Mouse (Mus musculus) yolk sac, embryonic 10.5 days (tissue): ENCODE data around the gene Pdlim1.

Source experiments
- DNase-seq: peaks from one replicate; pipeline ENCODE4 v3.0.0-alpha.2; 2017; ENCODE audit warnings: low spot score

The Pdlim1 gene

GRCm38 (mm10) chr19:40284704-40285103 lies 13.1 kb upstream of the Pdlim1 start:
- DNase-seq = no peak

- DNase-seq = no peak
Measured at GRCm38 (mm10) chr19:40283415-40283814, 11.8 kb upstream of the Pdlim1 start.

- no peak for DNase-seq
Measured at GRCm38 (mm10) chr19:40278372-40279023, 6.9 kb upstream of the Pdlim1 start.

GRCm38 (mm10) chr19:40277494-40277893 lies 5.9 kb upstream of the Pdlim1 start:
- no peak for DNase-seq

DNA sequence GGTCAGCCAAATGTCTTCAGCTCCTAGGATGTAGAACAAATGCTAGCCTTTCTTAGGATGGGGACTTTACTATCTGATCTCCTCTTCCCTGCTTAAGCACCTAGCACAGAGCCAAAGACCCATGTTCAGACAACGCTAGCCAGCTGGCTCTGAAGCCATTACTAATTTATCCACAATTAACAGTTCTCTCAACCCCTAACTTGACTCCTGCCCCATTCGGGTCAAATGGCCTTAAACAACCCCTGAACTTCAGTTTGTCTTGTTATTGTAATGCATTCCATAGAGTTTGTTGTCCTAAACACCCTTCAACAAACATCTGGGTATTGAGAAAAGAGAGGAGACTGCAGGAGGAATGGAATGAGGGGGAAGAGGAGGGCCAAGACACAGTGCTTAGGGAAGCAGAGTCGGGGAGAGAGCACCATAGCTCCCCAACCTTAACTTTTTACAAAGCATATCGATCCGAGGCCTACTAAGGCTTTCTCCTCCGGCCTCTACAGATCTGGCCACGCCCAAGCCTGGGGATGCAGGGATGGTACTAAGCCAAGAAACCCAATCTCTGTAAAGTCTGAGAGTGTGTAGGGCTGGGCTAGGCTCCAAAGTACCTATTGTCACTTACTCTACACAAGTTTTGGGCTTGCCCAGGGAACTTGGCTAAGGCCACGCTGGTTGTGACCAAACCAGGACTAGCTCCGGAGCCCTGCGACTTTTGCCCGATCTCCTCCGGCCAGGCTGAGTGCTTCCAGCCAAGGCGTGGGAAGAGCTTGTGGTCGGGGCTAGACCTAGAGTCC lies 4.0 kb upstream of the Pdlim1 start:
- no peak for DNase-seq

DNA sequence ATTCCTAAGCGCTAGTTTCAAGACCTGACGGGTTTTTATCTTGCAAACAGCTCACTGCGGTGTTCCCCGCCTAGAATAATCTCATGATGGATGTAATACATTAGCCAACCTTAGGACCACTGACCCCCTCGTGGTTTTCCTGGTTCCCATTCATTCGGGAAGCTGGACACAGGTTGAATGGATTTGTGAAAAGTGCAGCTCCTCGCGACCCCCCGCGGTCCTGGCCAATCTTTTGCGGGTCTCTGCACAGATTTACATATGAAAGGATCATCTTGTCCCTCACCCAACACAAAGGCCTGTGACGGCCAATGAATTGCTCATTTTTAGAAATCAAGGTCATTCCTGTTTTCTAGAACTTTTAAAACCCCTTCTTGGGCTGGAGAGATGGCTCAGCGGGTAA lies 1.0 kb upstream of the Pdlim1 start:
- peak; percentile 71 for DNase-seq

DNA sequence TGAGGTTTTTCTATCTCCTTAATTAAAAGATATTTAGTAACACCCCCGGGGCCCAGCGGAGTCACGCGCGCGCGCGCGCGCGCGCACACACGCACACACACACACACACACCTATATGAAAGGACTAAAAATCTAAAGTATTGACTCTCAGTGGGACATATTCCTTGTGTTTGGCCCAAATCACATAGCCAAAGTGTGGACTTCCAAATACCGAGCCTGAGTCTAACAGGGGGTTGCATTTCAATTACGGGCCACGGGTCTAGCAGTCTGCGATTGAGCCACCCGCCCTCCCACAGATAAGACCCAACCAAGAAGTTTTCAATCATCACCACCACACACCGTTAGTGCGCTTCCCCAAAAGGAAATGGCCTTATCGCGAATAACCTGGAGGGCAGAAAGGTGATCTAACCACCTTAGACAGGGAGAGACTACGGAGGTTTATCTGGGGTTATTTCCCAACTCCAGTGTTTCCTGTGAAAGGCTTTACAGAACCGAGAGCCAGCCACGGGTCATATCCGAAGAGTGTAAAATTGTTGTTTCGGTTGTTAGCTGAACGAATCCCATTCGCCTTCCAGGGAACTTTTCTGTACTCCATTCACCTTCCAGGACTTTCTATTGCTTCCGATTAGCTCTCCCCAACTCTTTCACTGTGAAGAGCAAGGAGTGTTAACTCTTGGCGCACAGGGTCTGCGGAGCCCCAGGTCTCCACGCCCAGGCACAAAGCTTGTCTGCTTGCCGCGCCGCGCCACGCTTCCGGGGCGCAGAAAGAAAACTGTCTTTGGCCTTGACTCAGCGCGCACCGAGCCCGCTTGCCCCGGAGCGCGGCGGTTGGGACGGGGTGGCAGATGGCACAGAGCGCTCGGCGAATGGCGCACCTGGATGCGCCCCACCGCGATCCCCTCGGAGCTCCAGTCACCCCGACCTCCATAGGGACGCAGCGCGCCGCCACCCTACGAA lies 1.0 kb downstream of the Pdlim1 start:
- peak; percentile 38 for DNase-seq

- no peak for DNase-seq
Measured at GRCm38 (mm10) chr19:40269526-40269925, 2.1 kb downstream of the Pdlim1 start.

- DNase-seq = no peak
Measured at GRCm38 (mm10) chr19:40268493-40268892, 3.1 kb downstream of the Pdlim1 start.

GRCm38 (mm10) chr19:40267380-40267779 lies 4.3 kb downstream of the Pdlim1 start:
- no peak for DNase-seq

DNA sequence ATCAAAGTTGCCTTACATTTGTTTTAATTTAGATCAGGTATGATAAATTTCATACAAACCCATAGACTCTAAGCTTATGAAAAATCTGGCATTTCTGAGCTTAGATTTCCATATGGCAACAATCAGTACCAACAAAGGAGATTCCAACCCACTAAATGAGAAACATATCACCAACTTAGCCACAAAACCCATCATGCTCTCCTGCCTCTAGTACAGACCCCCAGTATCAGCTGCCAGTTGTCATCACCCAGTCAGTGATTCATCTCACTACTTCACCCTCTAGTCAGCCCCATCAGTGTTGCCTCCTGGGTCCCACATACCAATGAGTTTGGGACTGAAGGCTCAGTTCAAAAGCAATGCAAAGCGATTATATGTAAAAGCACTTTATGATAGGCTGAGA lies 12.2 kb downstream of the Pdlim1 start:
- no peak for DNase-seq

GRCm38 (mm10) chr19:40257396-40257795 lies 14.2 kb downstream of the Pdlim1 start:
- no peak for DNase-seq

DNA sequence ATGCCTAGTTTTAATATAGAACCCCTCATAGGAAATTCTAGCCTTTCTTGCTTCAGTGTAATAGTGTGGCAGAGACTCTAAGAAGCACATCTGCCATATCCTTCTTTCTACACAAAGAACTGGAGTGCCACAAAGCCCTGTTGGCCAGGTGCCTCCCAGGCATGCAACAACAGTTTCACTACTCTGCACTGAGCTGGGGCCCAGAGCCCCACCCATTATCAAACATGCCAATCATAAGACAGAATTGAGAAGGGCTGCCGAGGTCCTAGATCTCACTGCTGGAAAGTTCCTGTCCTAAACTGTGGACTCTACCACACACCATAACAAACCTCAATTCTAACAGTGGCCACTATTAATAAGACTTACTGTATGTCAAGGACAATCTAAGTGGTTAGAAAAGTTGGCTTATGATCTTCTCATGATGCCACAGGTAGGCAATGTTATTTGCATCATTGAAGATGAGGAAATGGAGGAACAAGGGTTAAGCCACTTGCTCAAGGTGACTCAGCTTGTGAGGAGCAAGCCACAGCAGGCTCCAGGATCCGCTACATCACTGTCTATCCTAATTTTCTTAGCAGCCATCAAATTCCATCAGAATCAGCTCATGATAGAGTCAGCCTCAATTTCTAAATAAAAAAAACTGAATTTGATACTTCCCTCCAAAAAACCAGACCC lies 15.1 kb downstream of the Pdlim1 start:
- DNase-seq = no peak

- DNase-seq = no peak
Measured at GRCm38 (mm10) chr19:40255561-40255960, 16.1 kb downstream of the Pdlim1 start.

DNA sequence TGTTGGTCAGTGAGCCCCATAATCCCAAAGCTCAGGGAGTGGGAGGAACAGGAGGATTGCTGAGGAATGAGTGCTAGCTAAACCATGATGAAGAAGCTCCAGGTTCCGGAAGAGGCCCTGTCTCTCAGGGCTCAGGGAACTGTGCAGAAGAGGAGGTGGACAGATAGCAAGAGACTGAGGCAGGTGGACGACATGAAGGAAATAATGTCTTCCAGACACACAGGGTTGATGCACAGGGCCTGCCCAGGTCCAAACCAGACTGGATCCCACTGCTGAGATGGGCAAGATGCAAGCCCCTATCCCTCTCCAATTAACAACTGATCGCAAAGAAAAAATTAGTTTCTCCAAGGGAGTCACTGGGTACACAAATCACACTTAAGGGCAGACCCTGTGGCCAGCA lies 16.9 kb downstream of the Pdlim1 start:
- no peak for DNase-seq

DNA sequence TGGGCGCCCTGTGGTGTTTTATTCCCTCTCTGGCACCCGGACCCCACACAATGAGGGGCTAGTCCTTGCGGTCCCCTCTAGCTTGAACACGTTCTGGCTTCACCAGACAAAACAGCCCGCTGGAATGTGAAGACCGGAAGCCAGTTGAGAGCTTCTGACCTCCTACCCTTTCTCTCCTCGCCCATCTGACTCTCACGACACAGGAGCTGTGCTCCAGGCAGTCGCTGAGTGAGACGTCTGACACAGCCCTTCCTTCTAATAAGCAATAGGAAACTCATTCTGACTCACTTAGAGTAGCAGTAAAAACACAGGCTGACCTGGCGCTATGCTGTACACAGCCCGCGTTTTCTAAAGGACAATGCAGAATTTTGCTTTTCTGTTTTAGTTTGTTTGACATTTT lies 17.9 kb downstream of the Pdlim1 start:
- peak; percentile 44 for DNase-seq

- DNase-seq = no peak
Measured at GRCm38 (mm10) chr19:40251115-40251514, 20.5 kb downstream of the Pdlim1 start.

DNA sequence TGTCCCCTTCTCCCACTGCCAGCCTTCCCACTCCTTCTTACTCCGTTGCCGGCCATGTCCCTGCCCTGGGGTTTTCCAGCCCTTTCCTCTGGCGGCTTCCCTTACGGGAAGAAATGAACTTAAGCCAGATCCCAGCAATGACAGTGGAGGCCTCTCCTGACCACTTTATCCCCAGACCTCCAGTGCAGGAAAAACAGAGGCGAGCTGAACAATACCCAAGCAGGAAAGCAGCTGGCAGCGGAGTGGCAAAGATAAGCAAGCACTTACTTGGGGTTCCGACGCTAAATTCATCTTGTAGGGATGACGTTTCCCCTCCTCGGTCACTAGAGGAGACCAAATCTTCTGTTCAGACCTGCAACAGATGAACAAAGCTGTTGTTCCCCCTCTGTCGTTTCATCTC lies 22.3 kb downstream of the Pdlim1 start:
- no peak for DNase-seq

DNA sequence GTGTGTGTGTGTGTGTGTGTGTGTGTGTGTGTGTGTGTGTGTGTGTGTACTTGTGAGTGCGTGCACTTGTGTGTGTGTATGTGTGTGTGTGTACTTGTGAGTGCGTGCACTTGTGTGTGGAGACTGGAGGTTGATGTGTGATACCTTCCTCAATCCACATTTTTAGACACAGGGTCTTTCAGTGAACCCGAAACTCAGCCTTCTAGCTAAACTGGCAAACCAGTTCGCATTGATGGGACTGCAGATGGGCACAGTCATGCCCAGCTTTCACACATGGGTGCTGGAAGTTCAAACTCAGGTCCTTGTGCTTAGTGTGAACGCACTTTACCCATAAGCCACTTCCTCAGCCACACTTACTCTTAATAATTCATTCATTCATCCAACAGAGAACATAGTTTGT lies 23.2 kb downstream of the Pdlim1 start:
- DNase-seq = no peak

DNA sequence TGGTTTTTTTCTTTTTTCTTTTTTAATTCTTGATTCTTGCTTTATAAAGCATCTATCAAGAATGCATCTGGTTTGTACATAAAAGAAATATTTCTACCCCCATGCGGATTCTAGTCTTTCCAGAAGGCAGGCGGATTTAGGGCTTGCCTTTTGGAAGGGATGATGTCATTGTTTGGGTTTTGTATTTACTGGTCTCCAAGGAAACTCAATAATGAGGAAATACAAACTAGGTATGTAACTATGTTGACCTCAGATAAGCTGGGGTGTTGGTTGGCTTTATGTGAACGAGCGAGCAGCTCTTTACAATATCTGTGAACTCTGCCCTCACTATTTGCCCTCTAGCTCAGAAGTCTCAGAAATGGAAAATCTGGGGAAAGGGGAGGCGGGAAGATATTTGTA lies 24.4 kb downstream of the Pdlim1 start:
- no peak for DNase-seq

GRCm38 (mm10) chr19:40246646-40247267 lies 24.9 kb downstream of the Pdlim1 start:
- no peak for DNase-seq
